Mouse (Mus musculus) stomach, postnatal 0 days (tissue): ENCODE data around the gene Mrpl48. TPM values are rescaled to one million over a fixed set of nuclear protein-coding genes. Genes with fewer than 3 reads are reported as not detected.
"Not testable (repeated sequence)": the region's sequence is repeated elsewhere in the genome, so short reads cannot be mapped to it uniquely, and the experiment has no call there.

Source experiments
- ATAC-seq: fragments of 200-750 bp; cut with Nextera tagmentation; 2 replicates; pipeline ENCODE4 v1.8.0; 2017; ENCODE audit not compliant: low FRiP score, low TSS enrichment
- DNase-seq: peaks from one replicate; pipeline ENCODE4 v3.0.0-alpha.2; 2016; ENCODE audit warnings: low spot score
- H3K27ac ChIP-seq: fragments of 300-500 bp; sonication (generic); replicated peaks from 2 replicates; pipeline ENCODE4 v1.5.1; 2014; ENCODE audit warnings: mild to moderate bottlenecking, control low read depth
- H3K27me3 ChIP-seq: fragments of 300-500 bp; sonication (generic); 2 replicates; pipeline ENCODE4 v1.6.1; 2014; ENCODE audit warnings: low read length; ENCODE audit not compliant: control insufficient read depth, insufficient read depth
- H3K36me3 ChIP-seq: fragments of 300-500 bp; sonication (generic); 2 replicates; pipeline ENCODE4 v1.6.1; 2014; ENCODE audit warnings: low read length, mixed read lengths; ENCODE audit not compliant: control insufficient read depth, insufficient read depth
- H3K4me1 ChIP-seq: fragments of 300-500 bp; sonication (generic); replicated peaks from 2 replicates; pipeline ENCODE4 v1.6.1; 2014; ENCODE audit warnings: antibody characterized with exemption; ENCODE audit not compliant: control insufficient read depth, insufficient read depth
- H3K4me2 ChIP-seq: fragments of 300-500 bp; sonication (generic); replicated peaks from 2 replicates; pipeline ENCODE4 v1.6.1; 2014; ENCODE audit warnings: low read depth, mild to moderate bottlenecking, control low read depth, moderate library complexity
- H3K4me3 ChIP-seq: fragments of 300-500 bp; sonication (generic); 2 replicates; pipeline ENCODE4 v1.5.1; 2014; ENCODE audit warnings: low read depth, low read length, control low read depth
- H3K9ac ChIP-seq: fragments of 300-500 bp; sonication (generic); 2 replicates; pipeline ENCODE4 v1.6.1; 2014; ENCODE audit warnings: mild to moderate bottlenecking, low read length, control low read depth, mixed read lengths
- H3K9me3 ChIP-seq: fragments of 300-500 bp; sonication (generic); 2 replicates; pipeline ENCODE4 v1.6.1; 2016; ENCODE audit warnings: low read length; ENCODE audit not compliant: control insufficient read depth
- CTCF ChIP-seq: IDR thresholded peaks from 2 replicates; pipeline ENCODE4 v1.5.1; 2016; ENCODE audit warnings: antibody characterized with exemption, low read depth, mild to moderate bottlenecking, moderate library complexity
- EP300 ChIP-seq: optimal IDR thresholded peaks from 2 replicates; pipeline ENCODE3; 2016; ENCODE audit warnings: antibody characterized with exemption
- WGBS: fragments of 180-500 bp; shearing (Covaris S2); extraction: QIAGEN DNeasy Blood & Tissue Kit; methylation state at CpG from one replicate; pipeline ENCODE4 v1.1.7; 2014; 5-methylcytosine and 5-hydroxymethylcytosine counted together
- polyA plus RNA-seq: library from polyadenylated mRNA; unstranded; fragments of >200 nt; fragmentation: Nextera tagmentation; extraction: Ambion mirVana; gene quantifications from 2 replicates; pipeline ENCODE4 v1.2.1, GENCODE M21; 2015

The Mrpl48 gene
- polyA plus RNA-seq, 1 experiment from 2014 or later = 77.0 TPM

- WGBS = 74% methylated on average over 2 of the region's 2 CpGs
- Histone ChIP-seq H3K27me3 (no peaks in the 10 kb centered on the region), H3K27ac (no peak overlapping the region), H3K36me3 (no peaks in the 10 kb centered on the region), H3K9me3 (no peaks in the 10 kb centered on the region), H3K4me1 (0 out of 2 replicates have a peak, but pooled peaks cover 3% of the 10 kb centered on the region), H3K4me2 (no peak overlapping the region), H3K4me3 (no peak overlapping the region), H3K9ac (no peak overlapping the region)
- TF ChIP-seq CTCF (no peak), EP300 (no peak)
- ATAC-seq (no peak), DNase-seq (no peak)
These were observed 29.3 kb downstream of the Mrpl48 start for GRCm38 (mm10) chr7:100578794-100579193.

DNA sequence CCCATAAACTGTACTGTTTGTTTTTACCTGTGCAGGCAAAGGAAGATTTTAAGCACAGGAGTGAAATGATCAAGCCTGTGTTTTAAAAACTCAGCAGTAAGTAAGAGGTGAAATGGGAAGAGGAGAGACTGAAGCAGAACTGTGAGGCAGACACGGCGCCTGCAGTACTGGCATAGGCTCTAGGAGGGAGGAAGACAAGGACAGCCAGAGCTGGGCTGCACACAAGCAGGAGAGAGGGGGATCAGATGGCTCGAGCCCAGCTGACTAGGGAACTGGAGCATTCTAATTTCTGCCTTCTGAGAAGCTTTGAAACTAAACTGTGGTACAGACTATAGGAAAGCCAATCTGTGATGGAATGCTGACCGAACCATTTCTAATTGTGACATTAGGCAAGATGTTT, 35.4 kb downstream of the Mrpl48 start:
- no peak overlapping the region for H3K4me2 ChIP-seq
- H3K27me3 ChIP-seq = no peaks in the 10 kb centered on the region
- H3K36me3 ChIP-seq = no peaks in the 10 kb centered on the region; the same call in 1 of the 2 replicates
- no peaks in the 10 kb centered on the region for H3K9me3 ChIP-seq
- no peaks in the 10 kb centered on the region for H3K4me1 ChIP-seq
- DNase-seq (no peak), ATAC-seq (no peak)
- no peak overlapping the region for H3K4me3 ChIP-seq
- H3K27ac ChIP-seq = no peak overlapping the region
- no peak for TF ChIP-seq CTCF
- WGBS = 82% methylated on average over 4 of the region's 4 CpGs
- H3K9ac ChIP-seq = no peak overlapping the region

DNA sequence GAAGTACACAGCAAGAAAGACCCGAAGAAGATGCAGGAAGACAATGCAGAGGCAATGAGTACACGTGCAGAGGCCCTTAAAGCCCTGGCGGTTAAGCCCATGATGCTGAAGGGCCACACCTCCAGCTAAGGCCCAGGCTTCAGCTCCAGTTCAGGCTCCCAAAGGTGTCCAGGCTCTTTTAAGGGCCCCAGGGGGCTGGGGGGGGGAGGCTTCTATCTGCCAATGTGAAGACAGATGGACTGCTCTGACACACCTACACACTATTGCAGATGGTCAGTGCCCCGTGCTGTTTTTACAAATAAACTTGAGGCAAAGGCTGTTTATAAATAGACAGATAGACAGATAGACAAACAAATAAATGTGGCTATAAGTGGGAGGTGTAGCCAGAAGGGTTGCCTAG, 36.0 kb downstream of the Mrpl48 start:
- ATAC-seq (no peak), DNase-seq (no peak)
- Histone ChIP-seq H3K9me3 (no peaks in the 10 kb centered on the region), H3K27me3 (no peaks in the 10 kb centered on the region), H3K4me1 (no peaks in the 10 kb centered on the region), H3K4me3 (no peak overlapping the region), H3K9ac (no peak overlapping the region), H3K36me3 (no peaks in the 10 kb centered on the region; the same call in 1 of the 2 replicates), H3K27ac (no peak overlapping the region), H3K4me2 (no peak overlapping the region)
- WGBS = 79% methylated on average over 4 of the region's 4 CpGs
- TF ChIP-seq CTCF (no peak), EP300 (no peak)

- WGBS = 75% methylated on average over 3 of the region's 3 CpGs
- TF ChIP-seq CTCF (no peak), EP300 (no peak)
- H3K4me1 ChIP-seq = no peaks in the 10 kb centered on the region
These were observed 37.0 kb downstream of the Mrpl48 start for GRCm38 (mm10) chr7:100570930-100571715.

GRCm38 (mm10) chr7:100569907-100570306, 38.2 kb downstream of the Mrpl48 start:
- TF ChIP-seq EP300 (no peak), CTCF (no peak)
- H3K36me3 ChIP-seq = no peaks in the 10 kb centered on the region; the same call in 1 of the 2 replicates
- H3K4me2 ChIP-seq = no peak overlapping the region
- no peak for ATAC-seq
- H3K9ac ChIP-seq = no peak overlapping the region
- H3K4me1 ChIP-seq = no peaks in the 10 kb centered on the region
- H3K4me3 ChIP-seq = no peak overlapping the region
- H3K27ac ChIP-seq = no peak overlapping the region
- DNase-seq = no peak
- H3K9me3 ChIP-seq = no peaks in the 10 kb centered on the region
- no peaks in the 10 kb centered on the region for H3K27me3 ChIP-seq

More at GRCm38 (mm10) chr7:100570930-100571715, 37.0 kb downstream of the Mrpl48 start:
- H3K4me3 ChIP-seq = no peak overlapping the region
- H3K4me2 ChIP-seq = no peak overlapping the region
- H3K9ac ChIP-seq = no peak overlapping the region
- ATAC-seq = no peak
- no peak for DNase-seq
- no peaks in the 10 kb centered on the region for H3K27me3 ChIP-seq
- no peaks in the 10 kb centered on the region; the same call in 1 of the 2 replicates for H3K36me3 ChIP-seq
- H3K27ac ChIP-seq = no peak overlapping the region
- H3K9me3 ChIP-seq = no peaks in the 10 kb centered on the region

- H3K9me3 ChIP-seq, H3K9ac ChIP-seq, ATAC-seq, H3K36me3 ChIP-seq, H3K4me3 ChIP-seq, H3K27ac ChIP-seq, H3K4me1 ChIP-seq, DNase-seq, H3K27me3 ChIP-seq, H3K4me2 ChIP-seq: not testable (repeated sequence)
- WGBS = 81% methylated on average over 5 of the region's 5 CpGs
- TF ChIP-seq CTCF = peak; percentile 32; the same call in 1 of the 2 replicates
These were observed 40.9 kb downstream of the Mrpl48 start for GRCm38 (mm10) chr7:100567238-100567637.
